Mouse (Mus musculus) liver, adult 2 months (tissue): Measurements from ENCODE around the gene Mrps14.

Experiments used
- CTCF ChIP-seq: fragments of 200-500 bp; IDR thresholded peaks from 2 replicates; pipeline ENCODE4 v1.5.1; 2011; ENCODE audit warnings: low read depth, low read length, control low read depth
- POLR2A ChIP-seq: fragments of 200-500 bp; IDR thresholded peaks from 2 replicates; pipeline ENCODE4 v1.6.1; 2011; ENCODE audit warnings: low read length, control low read depth; ENCODE audit not compliant: insufficient read depth; ENCODE audit errors: extremely low read depth

GRCm38 (mm10) chr1:160212123-160212691 is 17.2 kb downstream of the Mrps14 start:
- no peak for TF ChIP-seq CTCF
- no peak for TF ChIP-seq POLR2A
